Mouse (Mus musculus): ENCODE data around the gene Clasp1.

Clasp1 gene

DNA sequence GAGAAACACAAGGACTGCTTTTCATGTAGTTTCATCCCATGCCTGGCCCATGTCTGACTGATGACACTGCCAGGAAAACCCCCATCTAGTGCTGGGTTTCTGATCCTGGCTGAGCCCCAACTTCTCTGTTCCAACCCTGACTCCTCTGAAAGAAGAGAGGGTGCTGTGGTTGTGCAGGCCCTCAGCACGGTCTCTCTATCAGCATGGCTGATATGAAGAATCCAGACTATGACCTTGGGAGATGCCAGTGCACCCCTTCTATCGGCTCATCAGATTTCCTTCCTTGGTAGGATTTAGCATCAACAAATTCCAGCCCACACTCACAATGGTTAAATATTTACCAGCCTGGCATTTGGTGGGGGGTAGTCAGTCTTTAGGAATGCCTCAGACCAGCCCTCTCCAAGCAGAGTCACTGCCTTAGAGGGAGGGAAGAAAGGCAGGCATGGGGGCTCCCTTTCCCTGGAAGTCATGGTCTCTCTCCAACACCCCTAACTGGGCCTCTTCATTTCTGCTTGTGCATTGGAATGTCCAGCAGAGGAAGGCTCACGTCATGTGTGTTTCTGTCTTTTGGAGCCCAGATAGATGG, 272.1 kb downstream of the Clasp1 start:
- DNase-seq (ENCODE audit: low spot score in 2 of 2) = no peak
